Mouse (Mus musculus) heart, adult 11 months (tissue): Measurements from ENCODE around the gene Tmem25.

Source experiments
- DNase-seq: peaks from one replicate; pipeline ENCODE4 v3.0.0; 2022

Gene Tmem25

DNA sequence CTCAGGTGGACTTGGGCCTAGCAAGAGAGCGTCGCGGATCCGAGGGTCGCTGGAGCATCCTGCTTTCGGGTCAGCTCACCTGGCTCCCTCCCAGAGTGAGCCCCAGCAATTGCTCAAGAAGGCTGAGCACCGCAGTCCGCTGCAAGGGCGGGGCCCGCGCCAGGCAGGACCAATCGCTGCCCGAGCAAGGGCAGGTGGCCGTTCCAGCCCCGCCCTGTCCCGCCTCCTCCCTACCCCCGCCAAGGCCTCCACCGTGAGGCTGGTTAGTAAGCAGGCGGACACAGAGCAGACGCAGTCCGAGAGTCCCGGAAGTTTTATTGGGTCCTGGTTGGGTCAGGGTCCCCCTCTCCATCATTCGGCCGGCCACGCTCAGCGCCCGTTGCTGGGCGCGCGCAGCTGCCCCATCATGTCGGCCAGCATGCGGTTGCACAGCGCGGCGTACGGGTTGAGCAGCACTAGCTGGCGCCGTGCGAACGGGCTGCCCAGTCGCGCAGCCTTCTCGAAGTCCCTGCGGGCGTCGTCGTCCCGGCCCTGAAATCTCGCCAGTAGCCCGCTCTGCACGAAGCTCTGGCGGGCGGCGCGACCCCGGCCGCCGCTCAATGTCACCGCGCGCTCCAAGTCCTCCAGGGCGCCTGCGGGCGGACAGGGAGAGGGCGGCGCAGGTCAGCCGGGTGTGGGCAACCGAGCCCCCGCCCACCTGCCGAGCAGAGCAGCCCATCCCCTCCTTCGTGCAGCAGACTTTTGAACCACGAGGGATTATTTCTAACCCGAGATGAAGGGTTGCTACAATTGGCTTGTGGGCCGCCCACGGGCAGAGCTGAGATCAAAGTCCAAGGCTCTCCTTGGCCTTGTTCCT is at the start of gene Tmem25:
TSS of gene Tmem25 (minus strand) at position 206 of the 856 bp plus-strand sequence.
- DNase-seq = peak; percentile 99

DNA sequence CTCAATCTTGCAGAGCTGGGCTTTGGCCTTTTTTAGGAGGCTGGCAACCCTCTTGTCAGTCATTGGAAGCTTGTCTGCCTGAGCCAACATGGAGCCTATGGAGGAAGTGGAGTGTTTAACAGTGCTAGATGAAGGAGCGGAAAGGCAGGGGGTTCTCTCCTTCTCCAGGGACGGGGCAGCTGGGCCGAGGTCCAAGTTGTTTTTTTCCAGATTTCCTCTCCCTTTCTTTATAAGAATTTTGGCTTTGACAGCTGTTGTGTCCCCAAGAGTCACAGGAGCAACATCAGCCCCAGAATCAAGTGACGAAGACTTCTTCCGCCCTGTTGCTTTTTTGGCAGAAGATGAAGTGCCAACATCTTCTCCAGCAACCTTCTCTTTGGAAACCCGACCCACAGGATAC is 48.3 kb upstream of the Tmem25 start:
- peak; percentile 94 for DNase-seq

DNA sequence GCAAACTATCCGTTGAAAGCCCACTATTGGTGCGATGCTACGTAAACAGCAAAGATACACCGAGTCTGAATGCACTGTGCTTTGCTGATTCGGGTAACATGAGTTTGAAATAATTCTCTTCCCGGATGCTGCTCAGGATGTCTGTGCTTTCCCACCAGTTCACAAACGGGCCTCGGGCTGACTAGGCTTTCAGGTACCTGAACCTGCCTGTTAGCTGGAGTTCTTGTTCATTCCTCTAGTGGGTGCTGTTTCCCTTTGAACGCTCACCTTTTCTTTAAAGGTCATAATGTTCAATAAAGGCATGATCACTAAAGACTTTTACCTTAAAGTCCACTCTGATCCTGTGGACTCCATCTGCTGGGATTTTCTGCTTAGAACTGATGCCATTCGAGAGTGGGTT is 42.1 kb upstream of the Tmem25 start:
- DNase-seq = peak; percentile 52

- DNase-seq = peak; percentile 93
These were observed 37.3 kb upstream of the Tmem25 start for GRCm38 (mm10) chr9:44836439-44836838.

DNA sequence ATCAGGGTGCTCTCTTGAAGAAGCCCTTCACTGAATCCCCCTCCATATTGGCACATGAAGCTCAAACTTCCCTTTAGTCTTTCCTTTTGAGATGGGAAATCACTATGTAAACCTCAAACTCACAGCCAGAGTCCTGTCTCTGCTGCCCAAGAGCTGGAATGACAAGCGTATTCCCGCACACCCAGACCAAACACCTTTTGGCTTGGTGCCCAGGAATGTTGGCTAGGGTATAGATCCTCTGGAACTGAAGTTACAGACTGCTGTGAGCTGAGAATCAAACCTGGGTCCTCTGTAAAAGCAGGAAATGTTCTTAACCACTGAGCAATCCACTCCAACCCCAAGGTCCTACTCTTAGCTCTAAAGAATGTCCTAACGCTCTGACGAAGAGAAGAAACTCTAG is 33.2 kb upstream of the Tmem25 start:
- DNase-seq = no peak

DNA sequence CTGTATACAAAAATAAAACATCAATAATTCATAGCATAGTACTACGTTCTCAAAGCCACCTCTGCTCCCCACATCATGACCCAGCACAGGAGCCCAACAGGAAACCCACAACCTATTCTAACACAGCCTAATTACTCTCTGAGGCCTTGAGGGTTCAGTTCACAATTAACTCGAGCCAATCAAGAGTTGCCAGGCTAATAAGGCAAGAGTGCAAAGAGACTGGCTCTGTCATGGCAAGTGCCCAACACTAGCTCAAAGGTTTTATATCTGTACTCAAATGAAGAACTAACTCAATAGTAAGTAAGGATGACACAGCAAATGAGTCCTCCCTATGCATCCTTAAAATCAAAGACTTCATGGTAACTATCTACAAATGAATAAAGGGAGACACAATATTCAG is 31.4 kb upstream of the Tmem25 start:
- no peak for DNase-seq

DNA sequence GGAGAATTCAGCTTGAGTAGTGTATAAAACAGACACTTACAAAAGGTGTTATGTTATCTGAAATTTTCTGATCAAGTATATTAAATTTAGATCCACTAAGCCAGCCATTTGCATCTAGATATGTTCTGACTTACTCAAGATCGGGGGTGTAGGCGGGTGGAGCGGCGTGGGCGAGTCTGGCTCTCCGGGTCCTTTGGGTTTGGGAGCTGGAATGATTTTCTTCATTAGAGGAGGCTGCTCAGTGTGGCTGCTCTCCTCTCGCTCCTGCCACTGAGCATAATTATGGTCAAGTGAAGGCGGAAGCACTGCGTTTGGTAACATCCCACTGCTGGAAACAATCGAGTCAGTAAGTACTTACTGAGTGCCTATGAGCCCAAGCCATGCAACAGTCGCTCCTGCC is 29.8 kb upstream of the Tmem25 start:
- DNase-seq = no peak

- DNase-seq = no peak
These were observed 27.6 kb upstream of the Tmem25 start for GRCm38 (mm10) chr9:44826660-44827059.

DNA sequence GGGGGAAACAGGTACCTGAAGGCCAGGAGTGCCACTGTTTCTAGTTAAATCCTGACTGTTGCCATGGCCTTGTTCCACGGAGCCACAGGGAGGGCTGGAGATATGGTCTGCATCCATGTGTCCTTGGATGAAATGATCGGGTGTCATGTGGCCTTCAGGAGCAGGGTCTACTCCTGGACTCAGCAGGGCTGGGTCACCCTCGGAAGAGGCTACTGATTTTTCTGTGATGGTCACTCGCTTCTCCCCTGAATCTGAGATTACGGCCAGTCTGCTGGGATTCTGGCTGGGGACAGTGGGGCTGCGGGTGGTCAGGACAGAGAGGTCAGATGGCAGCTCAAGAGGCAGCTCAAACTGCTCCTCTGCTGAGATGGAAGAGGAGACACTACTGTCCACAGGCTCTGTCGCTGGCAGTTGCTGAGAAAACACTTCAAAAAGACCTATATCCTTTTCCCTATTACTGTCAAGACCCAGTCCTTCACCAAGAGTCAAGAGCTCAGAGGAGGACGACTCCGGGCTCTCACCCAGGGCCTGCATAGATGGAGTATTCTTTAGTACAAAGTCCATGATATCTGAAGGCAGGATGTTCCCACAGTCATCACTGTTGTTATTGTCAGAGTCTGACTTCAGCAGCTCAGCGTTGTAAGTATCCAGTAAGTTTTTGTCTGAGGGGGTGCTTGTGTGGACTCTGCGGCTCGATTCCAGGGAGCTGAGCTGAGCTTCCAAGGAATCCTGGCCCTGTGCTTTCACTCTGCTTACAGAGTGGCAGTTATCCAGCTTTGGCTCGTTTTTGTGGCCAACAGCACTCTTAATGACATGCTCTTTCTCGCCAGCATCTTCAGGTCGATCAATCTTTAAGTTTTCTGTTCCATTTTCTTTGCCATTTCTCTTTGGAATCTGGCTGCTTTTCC is 21.1 kb upstream of the Tmem25 start:
- peak; percentile 90 for DNase-seq

- no peak for DNase-seq
These were observed 18.4 kb upstream of the Tmem25 start for GRCm38 (mm10) chr9:44817522-44817921.

GRCm38 (mm10) chr9:44814179-44814578 is 15.1 kb upstream of the Tmem25 start:
- no peak for DNase-seq

DNA sequence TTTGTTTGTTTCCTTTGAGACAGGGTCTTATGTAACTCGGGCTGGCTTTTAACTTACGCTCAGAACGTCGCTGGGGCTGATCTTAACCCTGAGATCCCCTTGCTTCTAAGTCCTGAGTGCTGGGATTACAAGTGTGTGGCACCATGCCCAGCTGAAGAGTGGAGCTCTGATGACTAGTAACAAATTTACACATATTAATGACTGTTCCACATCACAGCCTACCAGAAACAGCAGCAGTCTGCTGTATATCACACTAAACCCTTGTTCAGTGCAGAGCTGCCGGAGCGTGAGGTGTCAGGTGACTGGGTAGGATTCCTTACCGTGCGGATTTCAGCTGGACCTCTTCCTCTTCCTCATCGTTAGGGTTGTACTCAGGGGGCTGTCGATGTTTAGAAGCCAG is 11.2 kb upstream of the Tmem25 start:
- DNase-seq = peak; percentile 68

- DNase-seq = peak; percentile 77
These were observed 8.7 kb upstream of the Tmem25 start for GRCm38 (mm10) chr9:44807778-44808177.

DNA sequence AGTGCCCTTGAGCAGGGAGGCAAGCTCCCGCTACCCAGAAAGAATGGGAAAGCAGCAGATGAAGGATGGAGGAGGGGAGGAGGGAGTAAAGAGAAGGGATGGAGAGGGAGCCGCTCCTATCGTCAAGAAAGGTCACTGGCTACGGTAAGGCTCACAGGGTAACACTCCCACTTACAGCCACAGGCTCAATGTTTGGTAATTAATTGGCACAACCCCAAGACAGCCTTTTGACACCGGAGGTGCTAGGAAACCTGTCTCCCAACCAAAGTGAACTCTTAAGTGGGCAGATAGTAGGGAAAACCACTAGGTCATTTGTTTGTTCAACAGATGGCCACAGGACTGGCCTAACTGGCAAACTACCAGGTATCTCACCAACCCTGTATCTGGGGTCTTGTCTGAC is 8.0 kb upstream of the Tmem25 start:
- DNase-seq = peak; percentile 87

- peak; percentile 85 for DNase-seq
These were observed 6.4 kb upstream of the Tmem25 start for GRCm38 (mm10) chr9:44805536-44805935.

GRCm38 (mm10) chr9:44804678-44805077 is 5.6 kb upstream of the Tmem25 start:
- DNase-seq = no peak

- no peak for DNase-seq
These were observed 3.8 kb upstream of the Tmem25 start, which contains the start of gene Ttc36 for GRCm38 (mm10) chr9:44802808-44803450. Ttc36 (minus strand) TSS chr9:44803072.

DNA sequence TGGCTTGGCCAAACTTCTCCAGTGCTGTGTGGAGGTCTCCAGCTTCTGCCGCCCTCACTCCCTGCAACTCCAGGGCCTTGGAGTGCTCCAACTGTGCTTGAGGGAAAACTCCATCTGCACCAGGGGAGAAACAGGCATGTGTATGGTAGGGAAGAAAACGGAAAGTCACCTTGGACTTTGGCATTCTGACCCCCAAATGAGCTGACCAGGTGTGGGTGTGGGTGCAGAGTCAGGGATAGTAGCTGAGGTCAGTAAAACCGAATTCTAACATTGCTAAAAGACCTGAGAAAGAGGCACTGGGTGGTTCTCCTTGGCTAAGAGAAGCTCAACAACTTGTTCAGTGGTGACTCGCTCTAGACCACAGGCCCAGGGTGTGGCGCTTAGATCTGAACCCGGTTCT is 2.6 kb upstream of the Tmem25 start:
- no peak for DNase-seq

DNA sequence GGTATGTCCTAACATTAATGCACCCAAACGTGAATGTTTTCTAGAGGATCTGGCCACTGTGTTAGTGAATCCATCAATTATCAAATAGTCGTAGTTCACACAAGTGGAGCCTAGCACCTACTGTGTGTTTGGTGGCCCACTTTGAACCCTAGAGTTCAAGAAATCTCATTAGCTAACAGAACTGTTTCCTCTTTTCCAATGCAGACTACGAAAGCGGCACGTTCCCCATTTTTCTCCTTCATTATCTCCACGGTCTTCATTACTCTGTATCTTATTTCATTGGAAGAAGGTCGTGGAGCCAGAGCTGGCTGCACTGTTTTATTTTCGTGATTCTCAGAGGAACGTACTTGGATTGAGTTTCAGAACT is 834 bp upstream of the Tmem25 start:
- no peak for DNase-seq

GRCm38 (mm10) chr9:44798298-44798697 is 809 bp downstream of the Tmem25 start:
- DNase-seq = peak; percentile 93

DNA sequence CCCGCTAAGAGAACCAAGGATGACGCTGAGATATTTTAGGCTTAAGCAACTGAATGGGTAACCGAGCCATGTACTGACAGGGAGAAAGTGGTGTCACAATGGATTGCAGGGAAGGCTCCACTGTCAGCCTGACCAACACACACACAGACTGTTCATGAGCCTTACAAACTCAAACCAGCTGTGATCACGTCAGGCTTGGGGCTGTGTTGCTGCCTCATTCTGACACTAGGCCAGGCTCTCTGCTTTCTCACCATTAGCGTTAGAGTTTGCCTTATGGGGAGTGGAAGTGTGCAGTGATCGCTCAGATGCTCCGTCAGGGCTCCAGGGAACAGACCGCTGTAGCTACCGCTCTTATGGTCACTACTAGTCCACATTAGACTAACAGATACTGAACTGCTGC is 6.3 kb downstream of the Tmem25 start:
- peak; percentile 80 for DNase-seq

GRCm38 (mm10) chr9:44772750-44773651 is 26.1 kb downstream of the Tmem25 start:
- peak; percentile 99 for DNase-seq
